Mouse (Mus musculus): ENCODE measurements at regions not wholly inside any gene's neighbourhood (a gene's known extent, or its start where the extent isn't known, plus 50 kb on each side); places are given as distances from the start of the nearest gene placed in this dataset.

DNA sequence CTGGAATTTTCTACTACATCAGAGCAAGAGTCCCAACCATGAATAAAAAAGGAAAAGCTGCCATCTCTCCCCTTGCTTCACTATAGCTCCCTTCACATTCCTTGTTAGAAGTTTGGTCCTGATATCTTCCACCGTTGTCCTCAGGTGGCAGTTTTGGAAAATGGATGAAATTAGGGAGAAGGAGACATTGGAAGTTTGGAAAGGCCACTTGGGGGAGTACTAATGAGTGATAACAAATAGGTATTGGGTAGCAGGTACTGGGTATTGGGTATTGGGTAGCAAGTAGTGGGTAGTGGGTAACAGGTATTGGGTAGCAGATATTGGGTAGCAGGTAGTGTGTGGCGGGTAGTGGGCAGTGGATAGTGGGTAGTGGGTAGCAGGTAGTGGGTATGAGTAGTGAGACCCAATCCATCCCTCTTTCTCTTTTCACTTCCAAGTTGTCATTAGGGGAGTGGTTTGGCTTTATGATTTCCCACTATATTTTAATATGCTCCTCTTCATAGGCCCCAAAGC is 285.8 kb upstream of the Myo3a start:
- Histone ChIP-seq H3K9me3 (replicated peaks; ENCODE audit: low read length) (no peaks in the 10 kb centered on the region), H3K9ac (ENCODE audit: insufficient read depth, low read depth) (no peak overlapping the region), H3K4me1 (ENCODE audit: control insufficient read depth in 1 of 2, insufficient read depth in 2 of 2) (no peaks in the 10 kb centered on the region), H3K4me2 (ENCODE audit: insufficient read depth, low read depth, poor library complexity, severe bottlenecking) (no peak overlapping the region), H3K27me3 (replicated peaks) (no peaks in the 10 kb centered on the region), H3K79me2 (replicated peaks; ENCODE audit: control insufficient read depth, extremely low read depth, insufficient read depth, poor library complexity, severe bottlenecking) (no peaks in the 10 kb centered on the region), H3K36me3 (replicated peaks in 1 of 2; ENCODE audit: control insufficient read depth in 1 of 2, insufficient read depth in 1 of 2, low read length in 1 of 2) (no peaks in the 10 kb centered on the region), H3K27ac (ENCODE audit: insufficient read depth, low read depth) (no peak overlapping the region), H3K4me3 (replicated peaks in 1 of 3; ENCODE audit: low read depth in 2 of 3, low read length in 2 of 3, poor library complexity in 1 of 3) (no peak overlapping the region)
- in situ Hi-C loops (cut with MboI; ENCODE audit: low pct_ligation_motif_present, low pct_unique_long_range_greater_than_20kb, low sequenced_read_pairs) (no loop called here), dilution Hi-C loops (cut with MboI; ENCODE audit: extremely low pct_ligation_motif_present, extremely low pct_unique_long_range_greater_than_20kb, low sequenced_read_pairs) (no loop called here)
- no peak for TF ChIP-seq NRF1 (IDR thresholded peaks at IDR 0.05; ENCODE audit: low read depth, low read length)
- no peak for DNase-seq (ENCODE audit: extremely low read depth)

DNA sequence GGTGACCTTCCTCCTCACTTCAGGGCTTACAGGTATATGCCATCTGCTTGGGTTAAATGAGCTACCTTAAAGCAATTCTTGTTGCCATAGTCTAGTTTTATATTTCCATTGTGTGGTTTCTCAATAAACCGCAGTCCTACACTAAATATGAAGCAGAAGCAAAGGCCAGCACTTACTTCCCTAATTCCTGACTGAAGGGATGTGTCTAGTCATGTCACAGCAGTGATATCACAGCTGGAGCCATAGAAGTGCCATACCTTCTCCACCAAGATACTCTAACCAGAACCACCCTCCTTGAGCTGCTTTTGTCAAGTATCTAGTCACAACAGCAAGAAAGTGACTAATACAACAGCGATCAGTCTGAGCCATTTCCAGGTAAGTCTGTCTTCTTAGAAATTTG is 283.6 kb upstream of the Myo3a start:
- TF ChIP-seq MAFK (IDR thresholded peaks at IDR 0.05; ENCODE audit: insufficient replicate concordance, low read length) (no peak), CHD2 (IDR thresholded peaks at IDR 0.05; ENCODE audit: low read length) (no peak), ZMIZ1 (IDR thresholded peaks at IDR 0.05; ENCODE audit: low read depth, low read length) (no peak), ZNF384 (IDR thresholded peaks at IDR 0.05; ENCODE audit: low read depth, low read length) (no peak), RAD21 (IDR thresholded peaks at IDR 0.05; ENCODE audit: low read depth, low read length) (no peak), TCF12 (IDR thresholded peaks at IDR 0.05; ENCODE audit: low read depth, low read length) (no peak), SIN3A (IDR thresholded peaks at IDR 0.05; ENCODE audit: low read length) (no peak), JUND (conservative IDR thresholded peaks at IDR 0.05; ENCODE audit: low read depth, low read length) (no peak)
- no peaks in the 10 kb centered on the region for H3K4me1 ChIP-seq (ENCODE audit: control insufficient read depth in 1 of 2, insufficient read depth in 2 of 2)
- no peak overlapping the region for H3K4me3 ChIP-seq (replicated peaks in 1 of 3; ENCODE audit: low read depth in 2 of 3, low read length in 2 of 3, poor library complexity in 1 of 3)
- no peaks in the 10 kb centered on the region for H3K27me3 ChIP-seq (replicated peaks)
- no peak overlapping the region for H3K4me2 ChIP-seq (ENCODE audit: insufficient read depth, low read depth, poor library complexity, severe bottlenecking)
- H3K79me2 ChIP-seq (replicated peaks; ENCODE audit: control insufficient read depth, extremely low read depth, insufficient read depth, poor library complexity, severe bottlenecking) = no peaks in the 10 kb centered on the region
- dilution Hi-C loops (cut with MboI; ENCODE audit: extremely low pct_ligation_motif_present, extremely low pct_unique_long_range_greater_than_20kb, low sequenced_read_pairs) = no loop called here
- H3K9me3 ChIP-seq (replicated peaks; ENCODE audit: low read length) = no peaks in the 10 kb centered on the region
- H3K36me3 ChIP-seq (replicated peaks in 1 of 2; ENCODE audit: control insufficient read depth in 1 of 2, insufficient read depth in 1 of 2, low read length in 1 of 2) = no peaks in the 10 kb centered on the region
- in situ Hi-C loops (cut with MboI; ENCODE audit: low pct_ligation_motif_present, low pct_unique_long_range_greater_than_20kb, low sequenced_read_pairs) = no loop called here
- DNase-seq (ENCODE audit: extremely low read depth) = no peak
- no peak overlapping the region for H3K9ac ChIP-seq (ENCODE audit: insufficient read depth, low read depth)
- H3K27ac ChIP-seq (ENCODE audit: insufficient read depth, low read depth) = no peak overlapping the region

DNA sequence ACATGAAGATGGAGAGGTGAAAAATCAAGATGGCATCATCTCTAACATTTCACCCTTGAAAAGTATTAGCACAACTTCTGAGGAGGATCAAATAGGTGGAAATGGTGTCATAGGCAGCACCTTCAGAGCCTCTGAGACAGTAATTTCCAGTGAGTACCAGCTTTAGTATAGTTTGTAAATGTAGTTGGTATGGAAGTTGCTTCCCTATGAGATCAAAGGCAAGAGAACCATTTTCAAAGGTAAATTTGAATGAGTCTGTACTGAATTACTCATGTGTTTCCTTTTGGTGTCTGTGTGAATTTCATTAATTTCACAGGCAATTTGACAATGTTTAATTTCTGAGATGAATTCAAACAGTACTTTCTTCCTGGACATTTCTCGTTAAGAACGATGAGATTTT is 280.8 kb upstream of the Myo3a start:
- Histone ChIP-seq H3K9ac (ENCODE audit: insufficient read depth, low read depth) (no peak overlapping the region), H3K9me3 (replicated peaks; ENCODE audit: low read length) (no peaks in the 10 kb centered on the region), H3K4me2 (ENCODE audit: insufficient read depth, low read depth, poor library complexity, severe bottlenecking) (no peak overlapping the region), H3K4me3 (replicated peaks in 1 of 3; ENCODE audit: low read depth in 2 of 3, low read length in 2 of 3, poor library complexity in 1 of 3) (no peak overlapping the region), H3K27me3 (replicated peaks) (no peaks in the 10 kb centered on the region), H3K36me3 (replicated peaks in 1 of 2; ENCODE audit: control insufficient read depth in 1 of 2, insufficient read depth in 1 of 2, low read length in 1 of 2) (no peaks in the 10 kb centered on the region), H3K27ac (ENCODE audit: insufficient read depth, low read depth) (no peak overlapping the region), H3K79me2 (replicated peaks; ENCODE audit: control insufficient read depth, extremely low read depth, insufficient read depth, poor library complexity, severe bottlenecking) (no peaks in the 10 kb centered on the region), H3K4me1 (ENCODE audit: control insufficient read depth in 1 of 2, insufficient read depth in 2 of 2) (no peaks in the 10 kb centered on the region)
- no peak for DNase-seq (ENCODE audit: extremely low read depth)
- in situ Hi-C loops (cut with MboI; ENCODE audit: low pct_ligation_motif_present, low pct_unique_long_range_greater_than_20kb, low sequenced_read_pairs) = no loop called here
- TF ChIP-seq CHD2 (IDR thresholded peaks at IDR 0.05; ENCODE audit: low read length) = no peak
- dilution Hi-C loops (cut with MboI; ENCODE audit: extremely low pct_ligation_motif_present, extremely low pct_unique_long_range_greater_than_20kb, low sequenced_read_pairs) = no loop called here
